Mouse (Mus musculus) liver, embryonic 13.5 days (tissue): ENCODE results near the gene St7l. TPM values are rescaled to one million over a fixed set of nuclear protein-coding genes. Genes with fewer than 3 reads are reported as not detected.
"Not testable (repeated sequence)": the region's sequence is repeated elsewhere in the genome, so short reads cannot be mapped to it uniquely, and the experiment has no call there.

Source experiments
- ATAC-seq: fragments of 200-750 bp; cut with Nextera tagmentation; 2 replicates; pipeline ENCODE4 v1.8.0; 2017; ENCODE audit warnings: low read depth, mild to moderate bottlenecking, moderate number of reproducible peaks, moderate library complexity
- DNase-seq: peaks from one replicate; pipeline ENCODE4 v3.0.0; 2022
- H3K27ac ChIP-seq: fragments of 300-500 bp; sonication (generic); 2 replicates; pipeline ENCODE4 v1.5.1; 2015; ENCODE audit warnings: moderate library complexity, mild to moderate bottlenecking, inconsistent platforms
- H3K27me3 ChIP-seq: fragments of 300-500 bp; sonication (generic); 2 replicates; pipeline ENCODE4 v1.6.1; 2015; ENCODE audit warnings: mild to moderate bottlenecking, inconsistent platforms
- H3K36me3 ChIP-seq: fragments of 300-500 bp; sonication (generic); 2 replicates; pipeline ENCODE4 v1.6.1; 2015; ENCODE audit warnings: mild to moderate bottlenecking, inconsistent platforms
- H3K4me1 ChIP-seq: fragments of 300-500 bp; sonication (generic); replicated peaks from 2 replicates; pipeline ENCODE4 v1.6.1; 2015; ENCODE audit warnings: inconsistent platforms
- H3K4me2 ChIP-seq: fragments of 300-500 bp; sonication (generic); 2 replicates; pipeline ENCODE4 v1.6.1; 2015; ENCODE audit warnings: inconsistent platforms, mild to moderate bottlenecking, moderate library complexity
- H3K4me3 ChIP-seq: fragments of 300-500 bp; sonication (generic); replicated peaks from 2 replicates; pipeline ENCODE4 v1.5.1; 2015; ENCODE audit warnings: mild to moderate bottlenecking, inconsistent platforms
- H3K9ac ChIP-seq: fragments of 300-500 bp; sonication (generic); 2 replicates; pipeline ENCODE4 v1.6.1; 2015; ENCODE audit warnings: mild to moderate bottlenecking, inconsistent platforms
- H3K9me3 ChIP-seq: fragments of 300-500 bp; sonication (generic); replicated peaks from 2 replicates; pipeline ENCODE4 v1.6.1; 2016; ENCODE audit warnings: inconsistent platforms
- WGBS: fragments of 180-500 bp; shearing (Covaris S2); methylation state at CpG from one replicate; pipeline ENCODE4 v1.1.7; 2015; ENCODE audit not compliant: insufficient replicate concordance; 5-methylcytosine and 5-hydroxymethylcytosine counted together
- polyA plus RNA-seq: library from polyadenylated mRNA; unstranded; fragments of >200 nt; fragmentation: Nextera tagmentation; extraction: Ambion mirVana; gene quantifications from 2 replicates; pipeline ENCODE4 v1.2.1, GENCODE M21; 2015

Gene St7l
- polyA plus RNA-seq, 1 experiment from 2014 or later: 11.4 TPM

- no peak overlapping the region for H3K4me3 ChIP-seq
- no peaks in the 10 kb centered on the region for H3K9me3 ChIP-seq
- ATAC-seq (no peak), DNase-seq (no peak)
- no peaks in the 10 kb centered on the region for H3K27me3 ChIP-seq
- H3K27ac ChIP-seq: no peak overlapping the region
- H3K4me1 ChIP-seq: peaks cover 5% of the 10 kb centered on the region; the same call in 1 of the 2 replicates
- 95% methylated on average over 4 of the region's 4 CpGs for WGBS
- no peak overlapping the region for H3K9ac ChIP-seq
- H3K36me3 ChIP-seq: peaks cover 58% of the 10 kb centered on the region
- H3K4me2 ChIP-seq: no peak overlapping the region
Observed at GRCm38 (mm10) chr3:104846601-104847000, 17.2 kb upstream of the St7l start.

GRCm38 (mm10) chr3:104854465-104854864 lies 9.3 kb upstream of the St7l start:
- Histone ChIP-seq H3K4me3 (no peak overlapping the region), H3K4me2 (no peak overlapping the region), H3K36me3 (peaks cover 32% of the 10 kb centered on the region), H3K9me3 (no peaks in the 10 kb centered on the region), H3K27me3 (no peaks in the 10 kb centered on the region), H3K4me1 (peaks cover 48% of the 10 kb centered on the region), H3K9ac (no peak overlapping the region), H3K27ac (no peak overlapping the region)
- DNase-seq (no peak), ATAC-seq (no peak)
- 70% methylated on average over 1 of the region's 1 CpGs for WGBS

GRCm38 (mm10) chr3:104854866-104855265 lies 8.9 kb upstream of the St7l start:
- Histone ChIP-seq H3K36me3 (peaks cover 32% of the 10 kb centered on the region), H3K9ac (peak overlapping the region; percentile 38; the same call in 1 of the 2 replicates), H3K9me3 (no peaks in the 10 kb centered on the region), H3K4me3 (no peak overlapping the region), H3K27ac (no peak overlapping the region; the same call in 1 of the 2 replicates), H3K27me3 (no peaks in the 10 kb centered on the region), H3K4me2 (no peak overlapping the region), H3K4me1 (peaks cover 52% of the 10 kb centered on the region)
- DNase-seq: no peak
- peak; percentile 61; the same call in 1 of the 2 replicates for ATAC-seq

DNA sequence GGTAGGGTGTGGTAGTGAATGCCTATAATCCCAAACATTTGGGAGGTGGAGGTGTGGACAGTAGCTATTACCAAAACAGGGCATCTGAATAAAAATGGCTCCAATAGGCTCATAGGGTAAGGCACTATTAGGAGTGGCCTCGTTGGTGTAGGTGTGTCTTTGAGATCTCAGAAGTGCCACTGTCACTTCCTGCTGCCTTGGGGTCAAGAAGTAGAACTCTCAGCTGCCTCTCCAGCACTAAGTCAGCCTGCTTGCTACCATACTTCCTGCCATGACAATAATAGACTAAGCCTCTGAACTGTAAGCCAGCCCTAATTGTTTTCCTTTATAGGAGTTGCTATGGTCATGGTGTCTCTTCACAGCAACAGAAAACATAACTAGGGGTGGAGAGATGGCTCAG lies 7.7 kb upstream of the St7l start:
- WGBS: 35% methylated on average over 1 of the region's 1 CpGs
- Histone ChIP-seq H3K27me3 (no peaks in the 10 kb centered on the region), H3K9ac (no peak overlapping the region), H3K27ac (no peak overlapping the region), H3K36me3 (peaks cover 35% of the 10 kb centered on the region), H3K4me2 (no peak overlapping the region), H3K4me3 (no peak overlapping the region), H3K4me1 (peaks cover 63% of the 10 kb centered on the region), H3K9me3 (no peaks in the 10 kb centered on the region)
- DNase-seq: no peak
- 0 out of 2 replicates have a peak, but pooled peaks have one; percentile 21 for ATAC-seq

GRCm38 (mm10) chr3:104858560-104858959 lies 5.2 kb upstream of the St7l start:
- Histone ChIP-seq H3K36me3 (peaks cover 35% of the 10 kb centered on the region), H3K27me3 (no peaks in the 10 kb centered on the region), H3K27ac (no peak overlapping the region), H3K4me3 (no peak overlapping the region), H3K9me3 (no peaks in the 10 kb centered on the region), H3K9ac (no peak overlapping the region), H3K4me2 (no peak overlapping the region), H3K4me1 (peaks cover 87% of the 10 kb centered on the region)
- no peak for DNase-seq
- no peak for ATAC-seq
- 70% methylated on average over 1 of the region's 1 CpGs for WGBS

DNA sequence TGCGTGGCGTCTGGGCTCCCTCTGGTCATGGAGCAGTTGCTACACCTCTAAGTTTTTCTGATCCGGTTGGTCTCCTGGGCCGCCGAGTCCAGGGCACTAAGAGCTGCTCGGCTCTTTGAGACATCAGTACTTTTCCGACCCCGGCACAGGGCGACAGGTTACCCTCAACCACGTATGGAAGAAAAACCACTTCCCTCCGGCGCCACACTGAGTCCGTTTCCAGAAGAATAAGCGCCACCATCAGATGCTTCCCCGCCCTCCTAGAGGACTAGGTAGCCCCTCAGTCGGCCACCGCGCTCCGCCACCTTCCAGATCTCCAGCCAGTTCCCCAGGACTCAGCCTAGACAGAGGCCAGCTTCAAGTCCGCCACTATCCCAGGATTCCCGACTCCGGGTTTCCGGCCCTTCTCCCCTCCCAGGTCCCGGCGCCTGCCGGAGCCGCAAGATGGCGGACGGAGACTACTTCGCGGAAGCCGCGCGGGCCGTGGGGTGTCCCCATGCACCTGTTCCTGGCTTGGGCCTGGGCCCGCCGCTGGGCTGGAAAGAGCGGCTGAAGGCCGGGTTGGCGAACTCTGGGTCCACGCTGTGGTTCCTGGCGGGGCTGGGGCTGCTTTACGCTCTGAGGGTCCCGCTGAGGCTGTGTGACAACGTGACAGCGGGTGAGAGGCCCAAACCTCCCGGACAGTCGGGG lies 991 bp downstream of the St7l start:
- WGBS: under 1% methylated on average over 48 of the region's 48 CpGs
- peaks cover 49% of the 10 kb centered on the region for H3K4me1 ChIP-seq
- H3K36me3 ChIP-seq: peaks cover 8% of the 10 kb centered on the region
- H3K4me3 ChIP-seq: peak overlapping the region; percentile 72
- H3K9ac ChIP-seq: peak overlapping the region; percentile 89
- ATAC-seq (peak; percentile 65), DNase-seq (peak; percentile 70)
- H3K4me2 ChIP-seq: peak overlapping the region; percentile 81
- peak overlapping the region; percentile 90 for H3K27ac ChIP-seq
- H3K27me3 ChIP-seq: no peaks in the 10 kb centered on the region
- no peaks in the 10 kb centered on the region for H3K9me3 ChIP-seq

DNA sequence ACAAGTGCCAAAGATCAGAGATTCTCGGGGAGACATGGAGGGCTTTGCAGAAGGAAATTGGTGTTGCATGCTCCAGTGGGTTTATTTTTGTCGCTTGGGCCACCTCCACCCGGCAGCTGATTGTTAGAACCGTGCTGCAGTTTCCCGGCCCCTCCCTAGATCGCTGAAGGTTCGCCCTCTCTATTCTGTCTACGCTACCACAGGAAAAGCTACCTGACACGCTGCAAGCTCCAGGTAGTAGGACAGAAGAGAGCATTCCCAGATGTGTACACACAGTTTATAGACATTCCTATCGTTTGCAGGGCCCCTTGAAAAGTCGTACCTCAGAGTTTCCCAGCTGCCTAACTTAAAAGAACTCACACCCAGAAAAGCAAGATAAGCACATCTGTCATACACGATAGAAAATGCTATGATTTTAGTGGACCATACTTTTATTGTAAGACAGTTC lies 1.6 kb downstream of the St7l start:
- peaks cover 10% of the 10 kb centered on the region for H3K36me3 ChIP-seq
- H3K9me3 ChIP-seq: no peaks in the 10 kb centered on the region
- WGBS: under 1% methylated on average over 12 of the region's 12 CpGs
- peak overlapping the region; percentile 72 for H3K4me3 ChIP-seq
- H3K27me3 ChIP-seq: no peaks in the 10 kb centered on the region
- H3K4me2 ChIP-seq: peak overlapping the region; percentile 81
- DNase-seq: peak; percentile 53
- peak overlapping the region; percentile 89 for H3K9ac ChIP-seq
- H3K4me1 ChIP-seq: peaks cover 44% of the 10 kb centered on the region
- peak overlapping the region; percentile 90 for H3K27ac ChIP-seq
- peak; percentile 43 for ATAC-seq

- Histone ChIP-seq H3K4me1 (peaks cover 32% of the 10 kb centered on the region), H3K4me2 (peak overlapping the region; percentile 81), H3K9ac (peak overlapping the region; percentile 89), H3K27ac (peak overlapping the region; percentile 90; the same call in 1 of the 2 replicates), H3K36me3 (peaks cover 21% of the 10 kb centered on the region)
- not testable (repeated sequence) for ATAC-seq, H3K27me3 ChIP-seq, DNase-seq, H3K4me3 ChIP-seq, H3K9me3 ChIP-seq
Observed at GRCm38 (mm10) chr3:104866674-104867073, 2.9 kb downstream of the St7l start.

DNA sequence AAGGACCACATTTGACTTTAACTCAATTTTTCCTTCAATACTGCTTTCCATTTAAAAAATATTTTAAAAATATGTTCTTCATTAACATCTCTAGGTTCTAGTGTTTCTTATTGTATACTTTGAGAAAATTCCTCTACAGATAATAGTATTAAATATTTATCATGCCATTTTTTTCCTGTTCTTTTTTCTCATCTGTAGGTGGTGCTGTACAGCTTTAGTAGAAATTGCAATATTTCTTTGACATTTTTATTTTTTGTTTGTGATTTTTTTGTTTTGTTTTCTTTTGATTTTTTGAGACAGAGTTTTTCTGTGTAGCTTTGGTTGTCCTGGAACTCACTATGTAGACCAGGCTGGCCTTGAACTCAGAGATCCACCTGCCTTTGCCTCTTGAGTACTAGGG lies 5.8 kb downstream of the St7l start:
- Histone ChIP-seq H3K27ac (no peak overlapping the region), H3K4me1 (peaks cover 14% of the 10 kb centered on the region), H3K4me3 (no peak overlapping the region), H3K4me2 (no peak overlapping the region), H3K9me3 (no peaks in the 10 kb centered on the region), H3K9ac (no peak overlapping the region), H3K27me3 (no peaks in the 10 kb centered on the region), H3K36me3 (peaks cover 46% of the 10 kb centered on the region)
- no peak for DNase-seq
- no peak for ATAC-seq

GRCm38 (mm10) chr3:104888585-104888984 lies 24.8 kb downstream of the St7l start:
- H3K9me3 ChIP-seq: no peaks in the 10 kb centered on the region
- H3K27ac ChIP-seq: no peak overlapping the region
- H3K4me3 ChIP-seq: no peak overlapping the region
- WGBS: 83% methylated on average over 3 of the region's 3 CpGs
- ATAC-seq: no peak
- H3K27me3 ChIP-seq: no peaks in the 10 kb centered on the region
- no peak overlapping the region for H3K9ac ChIP-seq
- no peak for DNase-seq
- peaks cover 31% of the 10 kb centered on the region for H3K36me3 ChIP-seq
- H3K4me2 ChIP-seq: no peak overlapping the region
- no peaks in the 10 kb centered on the region for H3K4me1 ChIP-seq

DNA sequence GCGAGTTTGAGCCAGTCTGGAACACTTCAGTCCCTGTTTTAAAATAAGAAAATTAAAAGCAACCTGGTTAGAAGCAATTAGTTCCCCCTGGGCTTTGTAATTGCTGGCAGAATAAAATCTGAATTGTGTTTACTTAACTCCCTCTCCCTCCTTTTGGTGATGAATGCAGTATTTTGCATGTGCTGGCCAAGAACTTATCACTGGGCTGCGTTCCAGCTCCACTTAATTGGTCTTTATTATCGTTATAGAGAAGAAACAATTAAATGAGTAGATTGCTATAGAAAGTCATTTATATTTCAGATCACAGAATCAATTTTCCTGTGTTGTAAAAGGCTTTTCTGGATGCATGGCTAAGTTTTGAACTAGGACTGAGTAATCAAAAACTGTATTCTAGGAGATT lies 32.3 kb downstream of the St7l start:
- no peaks in the 10 kb centered on the region for H3K27me3 ChIP-seq
- H3K9me3 ChIP-seq: no peaks in the 10 kb centered on the region
- H3K36me3 ChIP-seq: peaks cover 30% of the 10 kb centered on the region
- WGBS: 87% methylated on average over 3 of the region's 3 CpGs
- DNase-seq (no peak), ATAC-seq (no peak)
- no peak overlapping the region for H3K4me3 ChIP-seq
- no peak overlapping the region for H3K9ac ChIP-seq
- H3K4me1 ChIP-seq: no peaks in the 10 kb centered on the region
- no peak overlapping the region for H3K27ac ChIP-seq
- H3K4me2 ChIP-seq: no peak overlapping the region

DNA sequence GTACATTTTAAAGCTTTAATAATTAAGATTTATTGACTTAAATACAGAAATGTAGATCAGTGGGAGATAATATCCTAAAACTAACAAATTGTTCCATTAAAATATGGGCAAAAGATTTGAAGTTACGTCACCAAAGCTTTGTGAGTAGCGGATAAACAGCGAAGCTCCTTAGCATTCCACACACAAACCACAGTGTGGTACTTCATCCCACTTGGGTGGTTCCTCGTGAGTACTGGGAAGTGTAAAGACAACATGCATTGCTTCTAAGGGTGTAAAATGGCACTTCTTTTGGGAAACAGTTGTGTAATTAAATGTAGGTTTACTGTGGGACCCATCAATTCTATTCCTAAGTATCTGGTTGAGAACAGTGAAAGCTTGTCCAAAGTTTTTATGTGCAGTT lies 37.3 kb downstream of the St7l start:
- no peaks in the 10 kb centered on the region for H3K4me1 ChIP-seq
- ATAC-seq (no peak), DNase-seq (no peak)
- H3K36me3 ChIP-seq: peaks cover 13% of the 10 kb centered on the region
- H3K27me3 ChIP-seq: no peaks in the 10 kb centered on the region
- 87% methylated on average over 4 of the region's 4 CpGs for WGBS
- no peak overlapping the region for H3K27ac ChIP-seq
- H3K9me3 ChIP-seq: no peaks in the 10 kb centered on the region
- H3K4me3 ChIP-seq: no peak overlapping the region
- H3K9ac ChIP-seq: no peak overlapping the region
- H3K4me2 ChIP-seq: no peak overlapping the region
